Mouse (Mus musculus) ES-E14 (cell line): ENCODE results near the gene Ipcef1.

Experiments
- CHD2 ChIP-seq: IDR thresholded peaks from 2 replicates; pipeline ENCODE4 v1.6.1; 2014; ENCODE audit warnings: mild to moderate bottlenecking, low read depth, low read length, inconsistent platforms
- HCFC1 ChIP-seq: IDR thresholded peaks from 2 replicates; pipeline ENCODE4 v1.6.1; 2012; ENCODE audit warnings: low read length, inconsistent platforms, borderline replicate concordance; ENCODE audit not compliant: insufficient read depth
- ZC3H11A ChIP-seq: IDR thresholded peaks from 2 replicates; pipeline ENCODE4 v1.6.1; 2012; ENCODE audit warnings: low read depth, mild to moderate bottlenecking, inconsistent platforms, low read length, borderline replicate concordance
- ZNF384 ChIP-seq: IDR thresholded peaks from 2 replicates; pipeline ENCODE4 v1.6.1; 2012; ENCODE audit warnings: low read depth, low read length, inconsistent platforms

DNA sequence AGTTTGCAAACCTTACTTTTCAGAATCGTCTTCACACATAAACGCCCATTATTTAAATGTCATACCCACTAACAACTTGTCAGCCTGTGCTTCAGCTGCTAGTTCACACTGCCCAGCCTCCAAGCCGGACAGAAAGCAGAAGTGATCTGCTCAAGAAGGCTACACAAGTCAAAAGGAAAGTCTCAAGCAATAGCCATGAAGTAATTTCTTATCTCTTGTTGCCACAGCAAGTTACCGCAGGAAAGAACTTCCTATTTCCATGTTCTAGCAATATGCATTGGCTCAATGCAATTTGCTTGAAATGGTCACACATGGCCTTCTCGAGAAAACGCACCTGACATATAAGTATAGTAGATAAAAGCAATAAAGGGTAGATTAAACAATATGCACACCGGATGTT is 10.7 kb upstream of the Ipcef1 start:
- no peak for TF ChIP-seq HCFC1
- TF ChIP-seq ZNF384, result no peak
- no peak for TF ChIP-seq CHD2
- TF ChIP-seq ZC3H11A, result no peak
